Mouse (Mus musculus) bone marrow macrophage, adult 2 months (primary cell): Measurements from ENCODE around the gene Gstt1.

Experiments used
- CTCF ChIP-seq: IDR thresholded peaks from 2 replicates; pipeline ENCODE4 v1.5.1; 2012; ENCODE audit warnings: low read depth, mild to moderate bottlenecking, low read length, moderate library complexity
- POLR2A ChIP-seq: IDR thresholded peaks from 2 replicates; pipeline ENCODE4 v1.6.1; 2012; ENCODE audit warnings: mild to moderate bottlenecking, low read depth, low read length, borderline replicate concordance

- TF ChIP-seq CTCF (no peak), POLR2A (no peak)
These were observed 41.7 kb downstream of the Gstt1 start for GRCm38 (mm10) chr10:75756719-75757118.
